Mouse (Mus musculus) MEL (cell line): ENCODE measurements around the gene Supt4a.

ENCODE experiments used
- BHLHE40 ChIP-seq: IDR thresholded peaks from 2 replicates; pipeline ENCODE4 v1.6.1; 2012; ENCODE audit warnings: low read depth, mild to moderate bottlenecking, inconsistent platforms, low read length, improper control_type of control experiment, borderline replicate concordance
- CTCF ChIP-seq, 3 experiments: IDR thresholded peaks in 2 of 3; conservative IDR thresholded peaks in 1 of 3; 2 replicates each; pipeline ENCODE4 v1.5.1; 2011 to 2012; ENCODE audit warnings: low read length in 3 of 3, low read depth in 2 of 3, mild to moderate bottlenecking in 2 of 3, improper control_type of control experiment in 1 of 3, inconsistent platforms in 1 of 3, mixed read lengths in 1 of 3, moderate library complexity in 1 of 3; ENCODE audit not compliant: control insufficient read depth in 1 of 3, insufficient read depth in 1 of 3, poor library complexity in 1 of 3, severe bottlenecking in 1 of 3
- GABPA ChIP-seq: IDR thresholded peaks from 2 replicates; pipeline ENCODE4 v1.6.1; 2012; ENCODE audit warnings: low read depth, mild to moderate bottlenecking, inconsistent platforms, low read length, improper control_type of control experiment, moderate library complexity
- GATA1 ChIP-seq: IDR thresholded peaks from 2 replicates; pipeline ENCODE4 v1.6.1; 2011; ENCODE audit warnings: low read depth, low read length, improper control_type of control experiment
- MEF2A ChIP-seq: IDR thresholded peaks from 2 replicates; pipeline ENCODE4 v1.6.1; 2014; ENCODE audit warnings: low read depth, mild to moderate bottlenecking, inconsistent platforms, low read length, improper control_type of control experiment; ENCODE audit not compliant: poor library complexity, insufficient replicate concordance, severe bottlenecking; ENCODE audit errors: extremely low read depth
- MXI1 ChIP-seq: IDR thresholded peaks from 2 replicates; pipeline ENCODE4 v1.6.1; 2011; ENCODE audit warnings: mild to moderate bottlenecking, low read depth, low read length, improper control_type of control experiment
- POLR2A ChIP-seq, 2 experiments: IDR thresholded peaks; 2 replicates each; pipeline ENCODE4 v1.6.1; 2011 to 2012; ENCODE audit warnings: low read length in 2 of 2, mild to moderate bottlenecking in 2 of 2, control low read depth in 1 of 2, improper control_type of control experiment in 1 of 2, low read depth in 1 of 2, moderate library complexity in 1 of 2; ENCODE audit not compliant: control insufficient read depth in 1 of 2, insufficient read depth in 1 of 2, poor library complexity in 1 of 2
- SIN3A ChIP-seq: IDR thresholded peaks from 2 replicates; pipeline ENCODE4 v1.6.1; 2012; ENCODE audit warnings: low read length, improper control_type of control experiment, inconsistent platforms
- TBP ChIP-seq: IDR thresholded peaks from 2 replicates; pipeline ENCODE4 v1.8.0; 2011; ENCODE audit warnings: low read depth, low read length, improper control_type of control experiment
- ZNF384 ChIP-seq: IDR thresholded peaks from 2 replicates; pipeline ENCODE4 v1.6.1; 2012; ENCODE audit warnings: low read depth, mild to moderate bottlenecking, inconsistent platforms, low read length, improper control_type of control experiment

GRCm38 (mm10) chr11:87719526-87719925 is 17.8 kb upstream of the Supt4a start:
- TF ChIP-seq ZNF384: no peak
- no peak for TF ChIP-seq CTCF (IDR thresholded peaks at IDR 0.05 in 2 of 3, conservative IDR thresholded peaks at IDR 0.05 in 1 of 3; ENCODE audit: control insufficient read depth in 1 of 3, insufficient read depth in 1 of 3, low read depth in 2 of 3, low read length in 3 of 3, poor library complexity in 1 of 3, severe bottlenecking in 1 of 3)
- TF ChIP-seq SIN3A: no peak
- TF ChIP-seq GATA1: no peak
- TF ChIP-seq TBP: no peak
- TF ChIP-seq BHLHE40: no peak
- TF ChIP-seq POLR2A (IDR thresholded peaks at IDR 0.05; ENCODE audit: control insufficient read depth in 1 of 2, insufficient read depth in 1 of 2, low read depth in 1 of 2, low read length in 2 of 2, poor library complexity in 1 of 2): no peak
- TF ChIP-seq MXI1: no peak
- no peak for TF ChIP-seq MEF2A
- no peak for TF ChIP-seq GABPA
